25 mouse cellular contexts compared by ENCODE assay signal in the genomic region with DNA sequence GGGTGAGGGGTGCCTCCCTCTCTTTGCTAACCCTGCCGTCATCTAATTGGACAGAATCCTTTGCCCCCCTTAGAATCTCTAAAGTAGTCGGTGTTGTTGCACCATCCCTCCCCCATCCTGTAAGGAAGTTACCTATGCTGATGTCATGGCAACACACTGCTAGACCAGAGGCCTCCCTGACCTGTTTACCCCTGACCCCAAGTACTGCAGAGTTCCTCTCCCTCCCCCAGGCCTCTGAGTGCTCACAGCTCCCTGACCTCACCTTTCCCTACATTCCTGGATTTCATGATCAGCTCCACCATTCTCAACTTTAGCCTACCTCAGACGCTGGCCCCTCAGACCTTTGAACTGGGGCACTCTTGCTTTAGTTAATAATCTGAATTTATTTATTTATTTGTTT. TPM values are rescaled to one million over a fixed set of nuclear protein-coding genes. Genes with fewer than 3 reads are reported as not detected.
DNase-seq lines count a peak whose midpoint lies in the region; ATAC-seq and TF ChIP-seq lines count a peak whose summit lies in the region.
"Had no signal": no experiment of that assay in that cellular context is flagged by ENCODE, and none has a peak within 500 bp of the region (broad histone marks: within the 10 kb centered on the region; RNA-seq: fewer than 3 reads in every experiment).

No protein-coding gene starts in this region.

- peaks cover 7% of the 10 kb centered on the region; the same call in 1 of the 2 replicates for H3K4me1 ChIP-seq in kidney, adult 2 months (ENCODE audit: control insufficient read depth, insufficient read depth, low read length)
- peaks cover 9% of the 10 kb centered on the region for H3K4me1 ChIP-seq in liver, embryonic 16.5 days (ENCODE audit: control insufficient read depth, low read depth, low read length)
- peaks cover 10% of the 10 kb centered on the region for H3K4me1 ChIP-seq in liver, embryonic 12.5 days

- 64% methylated on average over 3 of the region's 3 CpGs for WGBS in kidney, adult 2 months
- WGBS in liver, embryonic 16.5 days (ENCODE audit: insufficient replicate concordance) = 48% methylated on average over 3 of the region's 3 CpGs
- 67% methylated on average over 3 of the region's 3 CpGs for WGBS in liver, embryonic 12.5 days (ENCODE audit: insufficient replicate concordance)

- no peak overlapping the region for H3K9ac ChIP-seq in liver, embryonic 16.5 days (ENCODE audit: low read depth, low read length)
- no peak overlapping the region for H3K9ac ChIP-seq in liver, embryonic 12.5 days
- H3K9ac ChIP-seq: embryonic facial prominence, embryonic 13.5 days; forebrain, embryonic 12.5 days; forebrain, embryonic 15.5 days; hindbrain, embryonic 12.5 days; hindbrain, embryonic 15.5 days had no signal

- H3K27ac ChIP-seq in gastrocnemius, adult 2 months = peak overlapping the region; percentile 43; the same call in 1 of the 2 replicates
- no peak overlapping the region for H3K27ac ChIP-seq in kidney, adult 2 months (ENCODE audit: insufficient read depth, low read depth, low read length)
- no peak overlapping the region for H3K27ac ChIP-seq in liver, embryonic 16.5 days (ENCODE audit: low read length)
- no peak overlapping the region for H3K27ac ChIP-seq in liver, embryonic 12.5 days
- H3K27ac ChIP-seq: embryonic facial prominence, embryonic 10.5 days; embryonic facial prominence, embryonic 13.5 days; forebrain, embryonic 12.5 days; forebrain, embryonic 15.5 days; hindbrain, embryonic 12.5 days; hindbrain, embryonic 15.5 days had no signal

- intact Hi-C loops in gastrocnemius, adult 2 months (cut with DNase I) = no loop called here
- intact Hi-C loops in gastrocnemius, postnatal 36 days (cut with DNase I) = no loop called here

- peak; percentile 53; the same call in 1 of the 2 replicates for ATAC-seq in liver, embryonic 16.5 days (ENCODE audit: low read depth)
- no peak for ATAC-seq in liver, embryonic 12.5 days
- ATAC-seq: activated CD4-positive, CD25-positive, alpha-beta regulatory T cell, adult 4 months; forebrain, embryonic 15.5 days had no signal

- DNase-seq in gastrocnemius, adult 2 months = no peak
- DNase-seq in gastrocnemius, postnatal 36 days = no peak
- peak; percentile 20 for DNase-seq in kidney, adult 9 months
- DNase-seq in kidney, adult 2 months = no peak
- DNase-seq: adrenal gland, adult 8-10 months; adrenal gland, postnatal 25 days; cerebellum, adult 11-12 months; cerebellum, adult 8-10 months; cerebellum, postnatal 10 days; cerebellum, postnatal 36 days; embryo, embryonic 11 days; gastrocnemius, postnatal 10 days; heart, adult 11 months had no signal

- no peak for TF ChIP-seq POLR2A in kidney, adult 2 months (IDR thresholded peaks at IDR 0.05; ENCODE audit: low read depth, low read length)

- no peak for TF ChIP-seq CTCF in gastrocnemius, adult 2 months (IDR thresholded peaks at IDR 0.05)
- no peak for TF ChIP-seq CTCF in kidney, adult 2 months (conservative IDR thresholded peaks at IDR 0.05; ENCODE audit: insufficient read depth, insufficient read length, low read depth, low read length)

- H3K9me3 ChIP-seq in liver, embryonic 16.5 days (replicated peaks; ENCODE audit: control insufficient read depth, low read length) = no peaks in the 10 kb centered on the region
- no peaks in the 10 kb centered on the region for H3K9me3 ChIP-seq in liver, embryonic 12.5 days (replicated peaks)
- H3K9me3 ChIP-seq: embryonic facial prominence, embryonic 10.5 days; embryonic facial prominence, embryonic 13.5 days; forebrain, embryonic 12.5 days; forebrain, embryonic 15.5 days; hindbrain, embryonic 12.5 days; hindbrain, embryonic 15.5 days had no signal

- no peak overlapping the region for H3K4me3 ChIP-seq in gastrocnemius, adult 2 months
- no peak overlapping the region for H3K4me3 ChIP-seq in kidney, adult 2 months (ENCODE audit: insufficient read depth, low read depth, low read length)
- H3K4me3 ChIP-seq in liver, embryonic 16.5 days (ENCODE audit: low read depth, low read length) = no peak overlapping the region
- H3K4me3 ChIP-seq in liver, embryonic 12.5 days = no peak overlapping the region
- H3K4me3 ChIP-seq: embryonic facial prominence, embryonic 10.5 days; embryonic facial prominence, embryonic 13.5 days; erythroblast, embryonic 14.5 days; forebrain, embryonic 12.5 days; forebrain, embryonic 15.5 days; hindbrain, embryonic 12.5 days; hindbrain, embryonic 15.5 days had no signal

- no peak overlapping the region for H3K4me2 ChIP-seq in liver, embryonic 16.5 days (ENCODE audit: low read depth, low read length)
- no peak overlapping the region for H3K4me2 ChIP-seq in liver, embryonic 12.5 days
- H3K4me2 ChIP-seq: embryonic facial prominence, embryonic 13.5 days; forebrain, embryonic 12.5 days; forebrain, embryonic 15.5 days; heart, embryonic 11.5 days; hindbrain, embryonic 12.5 days; hindbrain, embryonic 15.5 days had no signal

- H3K36me3 ChIP-seq in kidney, adult 2 months (ENCODE audit: control insufficient read depth, insufficient read depth, low read length) = peaks cover 8% of the 10 kb centered on the region
- H3K36me3 ChIP-seq in liver, embryonic 16.5 days (ENCODE audit: control insufficient read depth, insufficient read depth) = peaks cover 6% of the 10 kb centered on the region; the same call in 1 of the 2 replicates
- H3K36me3 ChIP-seq in liver, embryonic 12.5 days = peaks cover 55% of the 10 kb centered on the region

- no peaks in the 10 kb centered on the region for H3K27me3 ChIP-seq in kidney, adult 2 months (replicated peaks; ENCODE audit: control insufficient read depth, insufficient read depth, low read length)
- peaks cover 4% of the 10 kb centered on the region for H3K27me3 ChIP-seq in liver, embryonic 16.5 days (ENCODE audit: control insufficient read depth, insufficient read depth, low read depth, low read length)
- H3K27me3 ChIP-seq in liver, embryonic 12.5 days (replicated peaks) = peaks cover 36% of the 10 kb centered on the region
- H3K27me3 ChIP-seq: embryonic facial prominence, embryonic 13.5 days; forebrain, embryonic 12.5 days; forebrain, embryonic 15.5 days; hindbrain, embryonic 12.5 days; hindbrain, embryonic 15.5 days had no signal

RNA-seq across cellular contexts. Expression of a gene that starts 5.8 kb away (rescaled TPM):
- 100 to 1,000 TPM; 579 to 631 TPM for total RNA-seq in gastrocnemius, adult 2 months (2021)
- 100 to 1,000 TPM; 460 to 537 TPM for total RNA-seq in gastrocnemius, postnatal 36 days (2021)
- polyA plus RNA-seq in kidney, adult 2 months (2012; rRNA removed) = 91.0 and 94.9 TPM in 2 replicates
- polyA plus RNA-seq in liver, embryonic 16.5 days (2015; fragmentation: Nextera tagmentation; extraction: Ambion mirVana) = 0.77 and 1.1 TPM in 2 replicates
- 1.0 and 1.1 TPM in 2 replicates for polyA plus RNA-seq in liver, embryonic 12.5 days (2016; fragmentation: Nextera tagmentation; extraction: Ambion mirVana)

RNA-seq across cellular contexts. Expression of a gene that starts 6.2 kb away (rescaled TPM):
- total RNA-seq in gastrocnemius, adult 2 months (2021) = 1 to 10 TPM; 3.8 to 5.7 TPM
- 1 to 10 TPM; 3.7 to 4.5 TPM for total RNA-seq in gastrocnemius, postnatal 36 days (2021)
- polyA plus RNA-seq in kidney, adult 2 months (2012; rRNA removed) = 5.3 and 5.4 TPM in 2 replicates
- polyA plus RNA-seq in liver, embryonic 16.5 days (2015; fragmentation: Nextera tagmentation; extraction: Ambion mirVana) = 1.1 and 1.4 TPM in 2 replicates
- polyA plus RNA-seq in liver, embryonic 12.5 days (2016; fragmentation: Nextera tagmentation; extraction: Ambion mirVana) = 0.41 and 0.97 TPM in 2 replicates
- total RNA-seq: hematopoietic stem cell, adult 5-6 weeks had no signal
- polyA plus RNA-seq: erythroblast, embryonic 14.5 days had no signal

RNA-seq across cellular contexts. Expression of a gene that starts 18.2 kb away (rescaled TPM):
- total RNA-seq in gastrocnemius, adult 2 months (2021) = 10 to 100 TPM; 39.6 to 44.9 TPM
- total RNA-seq in gastrocnemius, postnatal 36 days (2021) = 10 to 100 TPM; 36.8 to 38.8 TPM
- polyA plus RNA-seq in kidney, adult 2 months (2012; rRNA removed) = 23.6 and 28.7 TPM in 2 replicates
- polyA plus RNA-seq in liver, embryonic 16.5 days (2015; fragmentation: Nextera tagmentation; extraction: Ambion mirVana) = 3.0 and 4.3 TPM in 2 replicates
- 6.1 and 6.4 TPM in 2 replicates for polyA plus RNA-seq in liver, embryonic 12.5 days (2016; fragmentation: Nextera tagmentation; extraction: Ambion mirVana)

RNA-seq across cellular contexts. Expression of a gene that starts 36.9 kb away (rescaled TPM):
- 10 to 100 TPM; 86.3 to 86.4 TPM for total RNA-seq in gastrocnemius, adult 2 months (2021)
- total RNA-seq in gastrocnemius, postnatal 36 days (2021) = 10 to 100 TPM; 78.9 to 81.6 TPM
- 44.6 and 59.8 TPM in 2 replicates for polyA plus RNA-seq in kidney, adult 2 months (2012; rRNA removed)
- polyA plus RNA-seq in liver, embryonic 16.5 days (2015; fragmentation: Nextera tagmentation; extraction: Ambion mirVana) = 57.5 and 59.7 TPM in 2 replicates
- 76.8 and 84.5 TPM in 2 replicates for polyA plus RNA-seq in liver, embryonic 12.5 days (2016; fragmentation: Nextera tagmentation; extraction: Ambion mirVana)

RNA-seq across cellular contexts. Expression of a gene that starts 49.1 kb away (rescaled TPM):
- total RNA-seq in gastrocnemius, adult 2 months (2021) = 1,000 to 10,000 TPM; 7,153 to 7,488 TPM
- 1,000 to 10,000 TPM; 8,161 to 9,332 TPM for total RNA-seq in gastrocnemius, postnatal 36 days (2021)
- 9.2 and 30.9 TPM in 2 replicates for polyA plus RNA-seq in kidney, adult 2 months (2012; rRNA removed)
- polyA plus RNA-seq in liver, embryonic 16.5 days (2015; fragmentation: Nextera tagmentation; extraction: Ambion mirVana) = 11.6 and 22.1 TPM in 2 replicates
- polyA plus RNA-seq in liver, embryonic 12.5 days (2016; fragmentation: Nextera tagmentation; extraction: Ambion mirVana) = 6.7 and 7.6 TPM in 2 replicates

Comparison
In these comparisons a context has a peak if more than half of its experiments do, and no peak if none do; other contexts are left out.
1. RNA of a gene that starts 5.8 kb away (polyA plus RNA-seq): 91.0 to 94.9 TPM in kidney, adult 2 months; 1.0 to 1.1 TPM in liver, embryonic 12.5 days and 0.77 to 1.1 TPM in liver, embryonic 16.5 days; every median in the first group is over 10 times any median in the second.